Mouse (Mus musculus): Measurements from ENCODE around the gene Arl8b.

- TF ChIP-seq POLR2A (IDR thresholded peaks at IDR 0.05; ENCODE audit: low read depth, low read length), result no peak
- TF ChIP-seq CTCF (IDR thresholded peaks at IDR 0.05; ENCODE audit: extremely low read depth, insufficient read depth, insufficient read length, insufficient replicate concordance), result no peak
These were observed 60.8 kb downstream of the Arl8b start for GRCm38 (mm10) chr6:108843664-108844063.
